Mouse (Mus musculus): ENCODE results near the gene Pex5l. TPM values are rescaled to one million over a fixed set of nuclear protein-coding genes. Genes with fewer than 3 reads are reported as not detected.
A peak's percentile ranks its signal among the peaks of the same experiment; 100 is the strongest.

Pex5l gene
- total and polyA plus RNA-seq, 2 experiments from 2014 or later, result 3.3 to 32.7 TPM

DNA sequence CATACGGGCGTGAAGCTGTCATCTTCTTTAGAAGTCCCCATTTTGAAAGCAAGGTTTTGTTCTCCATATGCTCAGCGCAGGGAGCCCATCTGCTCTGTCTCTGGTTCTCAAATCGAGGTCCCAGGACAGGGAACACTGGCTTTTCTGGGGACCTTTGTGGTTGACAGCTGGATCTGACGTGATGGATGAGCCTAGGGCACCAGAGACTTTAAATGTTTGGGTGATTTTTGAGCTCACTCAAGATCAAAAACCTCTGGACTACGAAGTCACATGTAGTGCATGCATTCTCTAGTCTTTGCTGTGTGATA is 98.3 kb downstream of the Pex5l start:
- H3K9ac ChIP-seq, result no peak overlapping the region
- TF ChIP-seq CTCF (IDR thresholded peaks at IDR 0.05; ENCODE audit: low read depth), result no peak
- no peak overlapping the region for H3K4me3 ChIP-seq (ENCODE audit: low read depth, low read length)
- no peak overlapping the region for H3K27ac ChIP-seq (ENCODE audit: low read depth, low read length)
- no peak for DNase-seq
- H3K9me3 ChIP-seq (ENCODE audit: low read length), result no peaks in the 10 kb centered on the region
- no peaks in the 10 kb centered on the region for H3K36me3 ChIP-seq (ENCODE audit: insufficient read depth)
- H3K4me2 ChIP-seq (ENCODE audit: low read depth), result no peak overlapping the region
- ATAC-seq, result no peak; the same call in 1 of the 2 replicates
- H3K27me3 ChIP-seq (ENCODE audit: insufficient read depth, low read length), result no peaks in the 10 kb centered on the region
- 76% methylated on average over 6 of the region's 6 CpGs for WGBS
- no peaks in the 10 kb centered on the region for H3K4me1 ChIP-seq (ENCODE audit: insufficient read depth)

DNA sequence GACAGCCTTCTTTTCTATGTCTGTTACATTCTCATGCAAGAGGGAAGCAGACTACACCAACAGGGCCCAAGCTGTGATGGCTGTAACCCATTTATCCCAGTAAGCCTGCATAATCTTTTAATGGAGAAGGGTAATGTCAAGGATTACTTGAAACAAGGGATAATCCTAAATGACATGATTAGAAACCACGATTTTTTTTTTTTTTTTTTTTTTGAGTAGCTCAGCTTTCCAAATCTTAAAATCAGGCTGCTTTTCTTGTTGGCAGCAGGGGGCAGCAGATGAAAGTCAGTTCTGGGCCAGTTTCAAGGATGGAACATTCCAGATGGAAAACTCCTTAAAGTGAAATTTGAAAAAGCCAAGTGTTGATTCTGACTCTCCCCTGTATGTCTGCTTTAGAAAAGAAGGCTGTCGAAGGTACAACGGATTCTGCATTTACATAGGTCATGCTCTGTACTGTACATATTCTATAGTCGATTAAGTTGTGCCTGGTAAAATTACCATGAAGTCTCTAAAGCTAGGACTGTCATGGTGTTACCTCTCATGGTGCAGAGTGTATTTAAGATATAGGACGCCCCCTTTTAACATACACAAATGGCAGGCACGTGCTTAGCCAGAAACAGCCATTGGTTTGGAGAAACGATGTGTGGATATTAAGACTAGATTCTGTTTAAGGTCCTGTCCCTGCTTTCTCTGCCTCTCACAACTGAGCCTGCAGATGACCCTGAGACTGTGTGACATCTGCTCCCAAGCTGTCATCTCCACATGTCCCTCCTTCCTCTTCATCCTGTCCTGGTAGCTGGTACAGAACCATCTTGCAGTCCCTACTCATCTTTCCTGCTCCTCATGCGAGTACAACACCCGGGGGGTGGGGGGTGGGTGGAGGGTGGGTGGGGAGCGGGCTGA is 98.9 kb downstream of the Pex5l start:
- H3K4me1 ChIP-seq (ENCODE audit: insufficient read depth), result no peaks in the 10 kb centered on the region
- H3K9ac ChIP-seq, result no peak overlapping the region
- H3K27me3 ChIP-seq (ENCODE audit: insufficient read depth, low read length), result no peaks in the 10 kb centered on the region
- H3K4me2 ChIP-seq (ENCODE audit: low read depth), result no peak overlapping the region
- DNase-seq (peak; percentile 78), ATAC-seq (peak; percentile 60)
- H3K4me3 ChIP-seq (ENCODE audit: low read depth, low read length), result no peak overlapping the region
- H3K36me3 ChIP-seq (ENCODE audit: insufficient read depth), result no peaks in the 10 kb centered on the region
- H3K27ac ChIP-seq (ENCODE audit: low read depth, low read length), result no peak overlapping the region
- 62% methylated on average over 10 of the region's 10 CpGs for WGBS
- H3K9me3 ChIP-seq (ENCODE audit: low read length), result no peaks in the 10 kb centered on the region
- TF ChIP-seq CTCF (IDR thresholded peaks at IDR 0.05; ENCODE audit: low read depth), result peak; percentile 63

DNA sequence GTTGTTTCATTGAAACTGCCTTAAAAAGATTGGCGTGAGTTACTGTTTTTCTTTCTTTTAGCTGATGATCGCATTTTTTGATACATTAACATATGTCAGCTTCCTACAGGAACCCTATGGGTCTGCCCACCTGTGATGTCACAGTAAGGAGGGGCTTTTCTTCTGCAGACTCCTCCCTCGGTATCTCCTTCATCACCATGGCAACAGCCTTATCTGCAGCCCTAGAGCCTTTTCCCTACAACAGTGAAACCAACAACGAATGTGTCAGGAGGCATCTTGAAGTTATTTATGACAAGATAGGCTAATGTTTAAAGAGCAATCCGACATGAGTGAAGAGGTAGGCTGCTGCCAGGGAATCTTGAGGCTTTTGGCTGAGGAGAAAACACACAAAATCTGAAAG is 118.5 kb downstream of the Pex5l start:
- H3K4me2 ChIP-seq (ENCODE audit: low read depth), result no peak overlapping the region
- peak; percentile 63 for DNase-seq

DNA sequence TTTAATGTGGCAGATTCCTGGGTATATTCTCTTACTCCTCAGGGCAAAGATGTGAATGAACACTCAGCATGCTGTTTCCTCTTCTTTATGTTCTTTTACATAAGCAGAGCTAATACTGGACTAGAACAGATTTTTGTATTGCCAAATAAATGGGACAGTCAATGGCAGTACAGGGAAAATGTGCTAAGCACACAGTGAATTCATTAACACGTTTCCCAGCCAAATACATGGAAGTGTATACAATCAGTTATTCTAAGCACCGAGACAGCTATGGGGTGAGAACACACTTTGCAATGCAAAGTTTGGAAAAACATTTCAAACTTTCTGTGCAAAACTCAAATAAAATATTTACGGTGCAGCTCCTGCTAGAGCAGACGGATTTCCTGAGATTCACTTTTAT is 139.1 kb downstream of the Pex5l start:
- peak; percentile 73 for ATAC-seq

More for the DNA sequence above, 118.5 kb downstream of the Pex5l start:
- 57% methylated on average over 5 of the region's 5 CpGs for WGBS
- TF ChIP-seq CTCF (IDR thresholded peaks at IDR 0.05; ENCODE audit: low read depth), result no peak
- Histone ChIP-seq H3K27me3 (ENCODE audit: insufficient read depth, low read length) (no peaks in the 10 kb centered on the region), H3K4me1 (ENCODE audit: insufficient read depth) (no peaks in the 10 kb centered on the region), H3K36me3 (ENCODE audit: insufficient read depth) (no peaks in the 10 kb centered on the region), H3K27ac (ENCODE audit: low read depth, low read length) (0 out of 2 replicates have a peak overlapping the region, but pooled peaks have one; percentile 1), H3K4me3 (ENCODE audit: low read depth, low read length) (no peak overlapping the region), H3K9me3 (ENCODE audit: low read length) (no peaks in the 10 kb centered on the region), H3K9ac (no peak overlapping the region)
- ATAC-seq, result peak; percentile 95

DNA sequence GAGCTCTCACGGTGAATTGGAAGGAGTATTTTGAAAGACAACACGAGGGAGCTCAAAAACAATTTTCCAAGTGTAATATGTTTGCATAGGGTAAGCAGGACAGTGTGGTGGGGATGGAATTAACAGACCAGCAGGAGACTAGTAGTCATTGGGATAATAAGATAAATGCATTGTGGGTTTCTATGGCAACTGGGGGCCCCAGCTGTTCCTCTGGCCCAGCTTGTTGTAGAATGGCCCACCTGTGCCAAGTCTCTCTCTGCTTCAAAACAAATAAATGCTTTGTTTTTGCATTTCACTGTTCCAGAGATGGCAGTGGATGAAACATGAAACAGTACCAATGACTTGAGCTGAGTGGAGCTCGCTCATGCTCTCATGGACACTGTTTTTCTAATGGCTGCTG is 141.3 kb downstream of the Pex5l start:
- peak; percentile 22 for DNase-seq
- Histone ChIP-seq H3K4me2 (ENCODE audit: low read depth) (no peak overlapping the region), H3K4me1 (ENCODE audit: insufficient read depth) (no peaks in the 10 kb centered on the region), H3K27me3 (ENCODE audit: insufficient read depth, low read length) (no peaks in the 10 kb centered on the region), H3K36me3 (ENCODE audit: insufficient read depth) (no peaks in the 10 kb centered on the region), H3K9me3 (ENCODE audit: low read length) (no peaks in the 10 kb centered on the region), H3K27ac (ENCODE audit: low read depth, low read length) (no peak overlapping the region), H3K9ac (no peak overlapping the region), H3K4me3 (ENCODE audit: low read depth, low read length) (no peak overlapping the region)
- no peak for TF ChIP-seq CTCF (IDR thresholded peaks at IDR 0.05; ENCODE audit: low read depth)
- no peak for ATAC-seq
- WGBS, result 56% methylated on average over 3 of the region's 3 CpGs

More for the DNA sequence above, 139.1 kb downstream of the Pex5l start:
- H3K4me3 ChIP-seq (ENCODE audit: low read depth, low read length), result no peak overlapping the region
- no peaks in the 10 kb centered on the region for H3K4me1 ChIP-seq (ENCODE audit: insufficient read depth)
- H3K27ac ChIP-seq (ENCODE audit: low read depth, low read length), result no peak overlapping the region
- no peaks in the 10 kb centered on the region for H3K9me3 ChIP-seq (ENCODE audit: low read length)
- H3K27me3 ChIP-seq (ENCODE audit: insufficient read depth, low read length), result no peaks in the 10 kb centered on the region
- no peak overlapping the region for H3K9ac ChIP-seq
- WGBS, result 39% methylated on average over 4 of the region's 4 CpGs
- no peak for TF ChIP-seq CTCF (IDR thresholded peaks at IDR 0.05; ENCODE audit: low read depth)
- DNase-seq, result peak; percentile 17
- no peaks in the 10 kb centered on the region for H3K36me3 ChIP-seq (ENCODE audit: insufficient read depth)
- no peak overlapping the region for H3K4me2 ChIP-seq (ENCODE audit: low read depth)

DNA sequence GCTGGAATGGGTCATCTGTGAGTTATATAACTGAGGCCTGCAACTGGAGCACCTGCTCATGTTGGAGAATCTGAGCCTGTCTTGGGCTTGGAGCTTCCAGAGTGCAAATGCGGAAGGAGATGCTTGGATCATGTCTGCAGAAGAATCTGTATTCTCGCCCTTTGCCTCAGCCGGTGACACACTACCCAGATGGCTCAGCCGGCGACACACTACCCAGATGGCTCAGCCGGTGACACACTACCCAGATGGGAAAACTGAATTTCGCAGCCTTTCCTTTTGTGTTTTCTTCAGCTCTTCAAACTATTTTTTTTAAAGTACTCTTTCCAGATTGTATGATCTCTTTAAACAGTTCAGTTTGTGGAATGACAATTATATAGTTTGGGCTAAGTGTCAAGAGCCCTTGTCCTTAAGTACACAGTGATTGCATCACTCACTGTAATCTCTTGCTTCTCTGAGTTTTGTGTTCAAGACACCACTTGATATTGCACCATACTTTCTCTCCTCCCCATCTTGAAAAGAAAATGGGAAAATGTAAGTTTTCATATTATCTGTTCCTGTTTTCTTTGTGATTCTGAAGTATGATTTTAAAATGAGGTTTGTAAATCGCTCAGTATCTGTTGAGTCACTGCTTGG is 142.5 kb downstream of the Pex5l start:
- H3K9ac ChIP-seq, result no peak overlapping the region
- no peaks in the 10 kb centered on the region for H3K4me1 ChIP-seq (ENCODE audit: insufficient read depth)
- ATAC-seq (peak; percentile 85), DNase-seq (peak; percentile 64)
- H3K27ac ChIP-seq (ENCODE audit: low read depth, low read length), result no peak overlapping the region
- no peak overlapping the region for H3K4me2 ChIP-seq (ENCODE audit: low read depth)
- no peaks in the 10 kb centered on the region for H3K27me3 ChIP-seq (ENCODE audit: insufficient read depth, low read length)
- WGBS, result 60% methylated on average over 8 of the region's 8 CpGs
- no peak for TF ChIP-seq CTCF (IDR thresholded peaks at IDR 0.05; ENCODE audit: low read depth)
- no peak overlapping the region for H3K4me3 ChIP-seq (ENCODE audit: low read depth, low read length)
- H3K9me3 ChIP-seq (ENCODE audit: low read length), result no peaks in the 10 kb centered on the region
- no peaks in the 10 kb centered on the region for H3K36me3 ChIP-seq (ENCODE audit: insufficient read depth)

All from forebrain, postnatal 0 days (tissue).